Mouse (Mus musculus): ENCODE measurements around the gene Spata3. TPM values are rescaled to one million over a fixed set of nuclear protein-coding genes. Genes with fewer than 3 reads are reported as not detected.

Gene Spata3
- total and polyA plus RNA-seq, 3 experiments = not detected

GRCm38 (mm10) chr1:86048744-86049143, 32.1 kb downstream of the Spata3 start:
- TF ChIP-seq POLR2AphosphoS5 (IDR thresholded peaks at IDR 0.05; ENCODE audit: insufficient replicate concordance, low read depth, low read length) = no peak
- no peak for TF ChIP-seq GATA1 (IDR thresholded peaks at IDR 0.05; ENCODE audit: borderline replicate concordance, low read length)
- no peak for TF ChIP-seq TAL1 (conservative IDR thresholded peaks at IDR 0.05; ENCODE audit: low read depth, low read length)
- TF ChIP-seq CTCF (IDR thresholded peaks at IDR 0.05; ENCODE audit: low read depth, low read length) = no peak
- no peak for TF ChIP-seq GATA2 (IDR thresholded peaks at IDR 0.05; ENCODE audit: borderline replicate concordance, low read depth, low read length)
- Histone ChIP-seq H3K9me3 (replicated peaks) (peaks cover 10% of the 10 kb centered on the region), H3K36me3 (replicated peaks) (no peaks in the 10 kb centered on the region), H3K4me1 (ENCODE audit: insufficient read depth, low read depth, low read length) (no peaks in the 10 kb centered on the region), H3K27me3 (ENCODE audit: insufficient read depth, low read length) (peaks cover 17% of the 10 kb centered on the region), H3K4me3 (ENCODE audit: low read depth, low read length) (no peak overlapping the region)
- no peak for ATAC-seq (ENCODE audit: extremely low read depth, insufficient number of reproducible peaks, low FRiP score, poor library complexity, severe bottlenecking)
- DNase-seq (ENCODE audit: low spot score) = no peak

DNA sequence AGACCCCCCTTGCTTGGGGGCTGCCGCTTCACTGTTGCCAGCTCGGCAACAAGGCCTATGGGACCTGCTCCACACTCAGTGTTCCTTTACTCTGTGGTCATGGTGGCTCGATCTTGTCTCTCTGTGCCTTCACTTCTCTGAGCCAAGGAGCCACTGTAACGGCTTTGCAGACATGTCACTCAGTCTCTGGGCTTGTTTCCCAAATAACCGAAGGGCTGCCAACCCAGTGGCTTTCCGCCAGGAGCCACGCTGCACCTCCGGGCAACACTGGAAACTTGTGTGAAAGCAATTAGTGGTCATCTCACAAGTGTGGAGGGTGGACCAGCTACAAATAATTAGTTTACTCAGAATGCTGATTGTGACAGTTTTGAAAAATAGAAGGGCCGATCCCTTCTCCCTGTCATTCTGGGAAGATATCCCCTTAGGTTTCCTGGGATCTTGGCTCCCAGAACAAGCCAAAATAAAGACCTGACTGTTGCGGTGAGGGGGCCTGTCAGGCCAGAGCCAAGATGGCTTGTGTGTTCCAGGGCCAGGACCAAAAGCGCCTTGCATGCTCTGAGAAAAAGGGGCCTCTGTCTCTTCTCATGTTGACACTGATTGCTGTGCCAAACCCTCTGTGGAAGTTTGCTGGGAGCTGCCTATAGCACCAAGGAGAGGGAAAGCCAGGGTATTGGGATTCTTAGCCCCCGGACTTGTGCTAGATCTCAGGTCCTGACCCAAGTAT, 36.7 kb downstream of the Spata3 start:
- no peaks in the 10 kb centered on the region for H3K9me3 ChIP-seq (replicated peaks)
- no peaks in the 10 kb centered on the region for H3K36me3 ChIP-seq (replicated peaks)
- H3K4me1 ChIP-seq (ENCODE audit: insufficient read depth, low read depth, low read length) = no peaks in the 10 kb centered on the region
- peaks cover 38% of the 10 kb centered on the region for H3K27me3 ChIP-seq (ENCODE audit: insufficient read depth, low read length)
- DNase-seq (ENCODE audit: low spot score) = no peak
- no peak for ATAC-seq (ENCODE audit: extremely low read depth, insufficient number of reproducible peaks, low FRiP score, poor library complexity, severe bottlenecking)
- no peak overlapping the region for H3K4me3 ChIP-seq (ENCODE audit: low read depth, low read length)
- no peak for TF ChIP-seq CTCF (IDR thresholded peaks at IDR 0.05; ENCODE audit: low read depth, low read length)
- TF ChIP-seq POLR2AphosphoS5 (IDR thresholded peaks at IDR 0.05; ENCODE audit: insufficient replicate concordance, low read depth, low read length) = no peak
- no peak for TF ChIP-seq TAL1 (conservative IDR thresholded peaks at IDR 0.05; ENCODE audit: low read depth, low read length)
- TF ChIP-seq GATA2 (IDR thresholded peaks at IDR 0.05; ENCODE audit: borderline replicate concordance, low read depth, low read length) = no peak
- TF ChIP-seq GATA1 (IDR thresholded peaks at IDR 0.05; ENCODE audit: borderline replicate concordance, low read length) = no peak

- no peaks in the 10 kb centered on the region for H3K9me3 ChIP-seq (replicated peaks)
- H3K36me3 ChIP-seq (replicated peaks) = no peaks in the 10 kb centered on the region
- DNase-seq (ENCODE audit: low spot score) (no peak), ATAC-seq (ENCODE audit: extremely low read depth, insufficient number of reproducible peaks, low FRiP score, poor library complexity, severe bottlenecking) (no peak)
- H3K4me1 ChIP-seq (ENCODE audit: insufficient read depth, low read depth, low read length) = peaks cover 12% of the 10 kb centered on the region
- H3K4me3 ChIP-seq (ENCODE audit: low read depth, low read length) = no peak overlapping the region
- H3K27me3 ChIP-seq (ENCODE audit: insufficient read depth, low read length) = peaks cover 36% of the 10 kb centered on the region
- no peak for TF ChIP-seq POLR2AphosphoS5 (IDR thresholded peaks at IDR 0.05; ENCODE audit: insufficient replicate concordance, low read depth, low read length)
- no peak for TF ChIP-seq CTCF (IDR thresholded peaks at IDR 0.05; ENCODE audit: low read depth, low read length)
- no peak for TF ChIP-seq TAL1 (conservative IDR thresholded peaks at IDR 0.05; ENCODE audit: low read depth, low read length)
- TF ChIP-seq GATA2 (IDR thresholded peaks at IDR 0.05; ENCODE audit: borderline replicate concordance, low read depth, low read length) = no peak
- no peak for TF ChIP-seq GATA1 (IDR thresholded peaks at IDR 0.05; ENCODE audit: borderline replicate concordance, low read length)
These were observed 38.3 kb downstream of the Spata3 start for GRCm38 (mm10) chr1:86054943-86055342.

DNA sequence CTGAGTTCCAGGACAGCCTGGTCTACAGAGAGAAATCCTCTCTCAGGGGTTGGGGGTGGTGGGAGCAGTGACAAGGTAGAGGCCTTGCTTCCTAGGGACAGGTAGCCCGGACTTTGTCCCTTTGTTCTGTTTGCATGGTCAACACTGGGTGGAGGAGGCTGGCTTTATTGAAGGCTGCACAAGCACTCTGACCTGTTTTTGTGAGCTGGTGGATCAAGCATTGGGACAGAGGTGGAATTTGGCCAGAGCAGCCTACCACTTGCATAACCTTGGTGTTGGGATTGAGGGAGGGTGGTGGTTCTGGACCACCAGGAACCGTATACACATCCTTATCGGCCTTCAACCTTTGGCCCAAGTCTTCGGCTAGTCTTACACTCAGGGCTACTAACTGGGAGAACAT, 39.7 kb downstream of the Spata3 start:
- H3K4me3 ChIP-seq (ENCODE audit: low read depth, low read length) = no peak overlapping the region
- no peaks in the 10 kb centered on the region for H3K36me3 ChIP-seq (replicated peaks)
- H3K9me3 ChIP-seq (replicated peaks) = no peaks in the 10 kb centered on the region
- no peak for ATAC-seq (ENCODE audit: extremely low read depth, insufficient number of reproducible peaks, low FRiP score, poor library complexity, severe bottlenecking)
- TF ChIP-seq TAL1 (conservative IDR thresholded peaks at IDR 0.05; ENCODE audit: low read depth, low read length) (no peak), GATA2 (IDR thresholded peaks at IDR 0.05; ENCODE audit: borderline replicate concordance, low read depth, low read length) (no peak), GATA1 (IDR thresholded peaks at IDR 0.05; ENCODE audit: borderline replicate concordance, low read length) (no peak), CTCF (IDR thresholded peaks at IDR 0.05; ENCODE audit: low read depth, low read length) (no peak), POLR2AphosphoS5 (IDR thresholded peaks at IDR 0.05; ENCODE audit: insufficient replicate concordance, low read depth, low read length) (no peak)
- H3K27me3 ChIP-seq (ENCODE audit: insufficient read depth, low read length) = peaks cover 36% of the 10 kb centered on the region
- H3K4me1 ChIP-seq (ENCODE audit: insufficient read depth, low read depth, low read length) = peaks cover 12% of the 10 kb centered on the region
- DNase-seq (ENCODE audit: low spot score) = no peak

DNA sequence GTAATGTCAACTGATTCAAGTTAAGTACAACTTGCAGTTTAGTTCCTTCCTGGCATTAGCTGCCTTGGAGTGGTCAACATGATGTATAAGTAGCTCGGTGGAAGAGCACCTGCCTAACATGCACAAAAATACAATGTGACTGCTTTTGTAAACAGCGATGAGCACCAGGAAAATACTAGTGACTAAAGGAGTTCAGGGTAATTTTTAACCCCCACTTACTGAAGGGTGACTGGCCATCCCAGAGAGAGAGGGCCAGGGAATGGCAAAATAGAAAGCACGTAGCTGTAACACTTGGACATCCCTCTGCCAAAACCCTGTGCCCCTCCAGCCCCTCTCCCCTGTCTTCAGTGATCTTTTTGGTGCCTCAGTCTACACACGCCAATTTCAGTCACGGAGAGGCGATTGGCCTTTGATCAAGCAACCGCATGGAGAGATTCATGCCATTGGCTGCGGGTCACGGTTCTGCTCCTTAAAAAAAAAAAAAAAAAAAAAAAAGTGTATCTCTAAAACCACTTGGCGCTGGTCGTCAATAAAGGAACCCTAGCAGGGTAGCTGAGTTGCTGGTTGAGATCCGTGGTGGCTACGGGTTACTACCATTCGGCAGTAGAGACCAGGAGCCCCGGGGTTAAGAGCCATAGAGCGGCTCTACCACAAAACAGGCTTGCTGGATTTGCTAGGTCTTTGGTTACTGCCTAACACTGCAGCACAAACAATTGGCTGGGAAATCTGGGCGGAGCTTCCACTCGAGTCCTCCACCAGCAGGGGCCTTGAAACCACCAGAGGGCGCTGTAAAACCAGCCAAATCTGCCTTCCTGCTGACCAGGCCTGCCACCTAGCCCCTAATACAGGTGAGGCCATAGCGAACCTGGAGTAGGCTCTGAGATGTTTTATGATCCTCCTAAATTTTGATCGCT, 42.5 kb downstream of the Spata3 start:
- DNase-seq (ENCODE audit: low spot score) (peak; percentile 79), ATAC-seq (ENCODE audit: extremely low read depth, insufficient number of reproducible peaks, low FRiP score, poor library complexity, severe bottlenecking) (peak; percentile 80)
- Histone ChIP-seq H3K4me3 (ENCODE audit: low read depth, low read length) (peak overlapping the region; percentile 42; the same call in 1 of the 2 replicates), H3K9me3 (replicated peaks) (no peaks in the 10 kb centered on the region), H3K36me3 (replicated peaks) (no peaks in the 10 kb centered on the region), H3K27me3 (ENCODE audit: insufficient read depth, low read length) (peaks cover 27% of the 10 kb centered on the region), H3K4me1 (ENCODE audit: insufficient read depth, low read depth, low read length) (peaks cover 21% of the 10 kb centered on the region)
- peak; percentile 86 for TF ChIP-seq CTCF (IDR thresholded peaks at IDR 0.05; ENCODE audit: low read depth, low read length)
- TF ChIP-seq GATA1 (IDR thresholded peaks at IDR 0.05; ENCODE audit: borderline replicate concordance, low read length) = no peak

DNA sequence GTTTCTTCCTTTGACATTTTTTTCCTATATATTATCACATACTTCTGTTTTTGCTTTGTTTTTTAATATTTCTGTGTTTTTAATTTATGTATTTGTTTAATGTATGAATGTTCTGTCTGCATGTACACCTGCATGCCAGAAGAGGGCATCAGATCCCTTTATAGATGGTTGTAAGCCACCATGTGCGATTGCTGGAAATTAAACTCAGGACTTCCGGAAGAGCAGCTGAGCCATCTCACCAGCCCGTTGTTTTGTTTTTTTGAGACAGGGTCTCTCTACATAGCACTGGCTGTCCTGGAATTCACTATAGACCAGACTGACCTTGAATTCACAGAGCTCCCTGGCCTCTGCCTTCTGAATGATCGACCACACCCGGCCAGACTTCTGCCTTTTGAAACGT, 45.9 kb downstream of the Spata3 start:
- ATAC-seq (ENCODE audit: extremely low read depth, insufficient number of reproducible peaks, low FRiP score, poor library complexity, severe bottlenecking) (no peak), DNase-seq (ENCODE audit: low spot score) (no peak)
- H3K4me1 ChIP-seq (ENCODE audit: insufficient read depth, low read depth, low read length) = peaks cover 42% of the 10 kb centered on the region
- no peak overlapping the region for H3K4me3 ChIP-seq (ENCODE audit: low read depth, low read length)
- H3K9me3 ChIP-seq (replicated peaks) = peaks cover 3% of the 10 kb centered on the region
- peaks cover 11% of the 10 kb centered on the region for H3K36me3 ChIP-seq (replicated peaks)
- no peak for TF ChIP-seq GATA2 (IDR thresholded peaks at IDR 0.05; ENCODE audit: borderline replicate concordance, low read depth, low read length)
- TF ChIP-seq GATA1 (IDR thresholded peaks at IDR 0.05; ENCODE audit: borderline replicate concordance, low read length) = no peak
- TF ChIP-seq POLR2AphosphoS5 (IDR thresholded peaks at IDR 0.05; ENCODE audit: insufficient replicate concordance, low read depth, low read length) = no peak
- TF ChIP-seq TAL1 (conservative IDR thresholded peaks at IDR 0.05; ENCODE audit: low read depth, low read length) = no peak
- no peak for TF ChIP-seq CTCF (IDR thresholded peaks at IDR 0.05; ENCODE audit: low read depth, low read length)
- peaks cover 7% of the 10 kb centered on the region for H3K27me3 ChIP-seq (ENCODE audit: insufficient read depth, low read length)

Data from G1E (cell line).